Mouse (Mus musculus) effector memory CD4-positive, alpha-beta T cell, adult 7 months (primary cell): Measurements from ENCODE around the gene Mapk8ip1. TPM values are rescaled to one million over a fixed set of nuclear protein-coding genes. Genes with fewer than 3 reads are reported as not detected.

ENCODE experiments used
- polyA plus RNA-seq: library from polyadenylated mRNA; unstranded; fragments of 100-300 nt; shearing (Covaris generic); gene quantifications from one replicate; pipeline ENCODE4 v1.2.1, GENCODE M21; 2017

Gene Mapk8ip1
- 0.40 TPM for polyA plus RNA-seq

DNA sequence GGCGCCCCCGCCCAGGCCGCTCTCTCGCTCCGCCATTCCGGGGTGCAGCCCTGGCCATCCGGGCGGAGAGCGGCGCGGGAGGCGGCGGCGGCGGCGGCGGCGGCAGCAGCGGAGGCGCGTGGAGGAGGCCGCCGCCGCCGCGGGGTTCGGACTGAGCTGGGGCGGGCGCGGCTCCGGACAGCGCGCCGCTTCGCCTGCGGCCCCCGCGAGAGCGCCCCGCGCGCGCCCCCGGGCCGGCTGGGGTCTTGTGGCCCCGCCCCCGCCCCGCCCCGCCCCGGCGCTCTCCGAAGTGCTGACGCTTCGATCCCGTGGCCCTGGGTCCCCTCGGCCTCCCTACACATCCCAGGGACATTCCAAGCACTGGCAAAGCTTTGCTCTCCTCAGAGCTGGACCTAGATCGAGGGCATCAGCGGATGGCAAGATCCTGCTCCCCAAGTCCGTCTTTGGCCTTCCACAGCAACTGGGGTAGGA, at the start of gene Mapk8ip1:
Gene Mapk8ip1, minus strand, starts transcription at position 173 of the 471 bp plus-strand sequence.

DNA sequence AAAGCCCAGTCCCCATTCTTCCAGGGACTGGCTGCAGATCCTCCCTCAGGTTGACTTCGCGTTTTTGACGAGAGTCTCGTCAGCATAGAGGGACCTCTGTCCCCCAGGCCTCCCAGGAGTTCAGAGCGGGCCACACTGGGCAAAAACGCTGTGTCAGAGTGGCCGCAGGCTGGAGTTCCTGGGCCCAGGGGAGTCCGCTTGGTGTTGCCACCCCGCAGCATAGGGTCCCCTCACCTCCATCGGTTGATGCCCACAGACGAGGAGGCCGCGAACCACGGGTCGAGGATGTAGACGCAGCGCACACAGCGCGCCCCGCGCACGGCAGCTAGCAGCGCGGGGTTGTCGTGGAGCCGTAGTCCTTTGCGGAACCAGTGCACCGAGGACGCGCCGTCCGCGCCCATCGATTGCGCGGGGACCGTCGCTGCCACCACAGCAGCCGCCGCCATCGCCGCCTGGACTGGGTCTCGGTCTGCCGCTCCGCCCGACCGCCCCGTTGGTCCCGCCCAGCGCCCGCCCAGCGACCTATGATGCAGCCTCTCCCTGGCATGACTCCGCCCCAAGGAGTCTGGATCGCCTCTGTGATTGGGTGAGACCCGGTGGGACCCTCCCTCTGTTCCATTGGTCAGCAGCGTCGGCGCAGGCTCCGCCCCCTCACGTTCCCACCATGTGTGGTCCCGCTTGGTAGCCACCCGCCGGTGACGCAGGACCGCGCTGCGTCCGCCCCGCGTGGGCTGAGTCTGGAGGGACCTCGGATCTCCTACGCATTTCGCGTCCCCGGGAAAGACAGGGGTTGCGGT, 32.7 kb upstream of the Mapk8ip1 start, which contains the start of gene Cry2:
Gene Cry2, minus strand, starts transcription at position 466 of the 797 bp plus-strand sequence.

DNA sequence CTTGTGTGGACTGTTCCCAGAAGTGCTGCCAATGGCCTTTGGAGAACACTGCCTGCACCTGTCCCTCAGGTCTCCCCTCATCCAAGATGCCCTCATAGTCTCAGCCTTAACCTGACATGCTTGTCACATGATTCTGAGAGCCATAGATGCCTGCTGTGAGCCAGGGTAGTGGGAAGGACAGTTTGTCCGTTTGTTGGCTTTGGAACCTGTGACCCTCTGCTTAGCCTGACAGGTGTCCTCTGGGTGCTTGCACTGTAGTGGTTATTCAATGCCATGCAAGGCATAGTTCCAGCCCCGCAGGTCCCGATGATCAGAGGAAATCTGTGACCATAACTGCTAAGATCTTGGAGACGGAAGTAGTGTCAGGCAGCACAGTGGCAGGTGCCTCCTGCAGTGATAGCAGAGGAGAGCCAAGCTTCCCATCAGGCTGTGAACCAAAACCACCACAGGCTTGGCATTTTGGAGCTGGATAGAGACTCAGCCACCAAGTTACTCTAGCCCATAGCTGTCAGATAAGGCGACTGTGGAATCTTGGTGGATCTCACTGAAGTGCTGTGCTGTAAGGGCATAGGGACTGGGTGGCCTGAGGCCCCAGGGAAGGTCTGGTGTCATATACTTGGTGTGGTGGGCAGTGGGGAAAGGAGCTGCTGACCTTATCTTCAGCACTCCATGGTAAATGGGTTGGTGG, 19.0 kb downstream of the Mapk8ip1 start, which contains the start of gene 1700029I15Rik:
Gene 1700029I15Rik, plus strand, starts transcription at position 638 of the 688 bp plus-strand sequence.

DNA sequence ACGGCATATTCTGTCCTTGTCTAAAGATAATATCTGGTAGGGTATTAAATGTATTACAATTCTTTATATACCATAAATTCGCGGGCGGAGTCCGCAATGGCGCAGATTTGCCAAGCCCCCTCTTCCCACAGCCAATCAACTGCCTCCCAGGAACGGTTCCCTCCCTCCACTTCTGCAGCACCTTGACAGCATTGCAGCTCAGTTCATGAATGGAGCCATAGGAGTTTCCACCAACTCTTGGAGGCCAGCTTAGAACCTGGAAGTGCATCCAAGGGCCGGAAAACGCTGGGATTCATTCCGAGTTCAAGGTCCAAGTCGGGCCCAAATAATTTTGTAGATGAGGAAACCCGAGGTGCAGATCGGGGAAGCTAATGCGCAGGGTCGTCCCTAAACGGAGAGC, 26.5 kb downstream of the Mapk8ip1 start, which contains the start of the genes Pex16 and Large2:
Gene Pex16, plus strand, starts transcription at position 163 of the 400 bp plus-strand sequence.
Gene Large2, minus strand, starts transcription at position 356 of the 400 bp plus-strand sequence.

Other genes starting within 250 kb of the Mapk8ip1 start
- gene Pex16, start 26.6 kb downstream of the Mapk8ip1 start, polyA plus RNA-seq, result 42.1 TPM
- gene Large2, start 26.4 kb downstream of the Mapk8ip1 start, polyA plus RNA-seq, result not detected
- 1.6 TPM for gene 1700029I15Rik, start 18.7 kb downstream of the Mapk8ip1 start, polyA plus RNA-seq
- gene Cry2, start 32.8 kb upstream of the Mapk8ip1 start, polyA plus RNA-seq, result 21.9 TPM
- 14.1 TPM for gene Slc35c1, start 59.3 kb upstream of the Mapk8ip1 start, polyA plus RNA-seq
- 0.38 TPM for gene Chst1, start 198.4 kb upstream of the Mapk8ip1 start, polyA plus RNA-seq